Mouse (Mus musculus): ENCODE results near the gene Pim2.

The Pim2 gene

DNA sequence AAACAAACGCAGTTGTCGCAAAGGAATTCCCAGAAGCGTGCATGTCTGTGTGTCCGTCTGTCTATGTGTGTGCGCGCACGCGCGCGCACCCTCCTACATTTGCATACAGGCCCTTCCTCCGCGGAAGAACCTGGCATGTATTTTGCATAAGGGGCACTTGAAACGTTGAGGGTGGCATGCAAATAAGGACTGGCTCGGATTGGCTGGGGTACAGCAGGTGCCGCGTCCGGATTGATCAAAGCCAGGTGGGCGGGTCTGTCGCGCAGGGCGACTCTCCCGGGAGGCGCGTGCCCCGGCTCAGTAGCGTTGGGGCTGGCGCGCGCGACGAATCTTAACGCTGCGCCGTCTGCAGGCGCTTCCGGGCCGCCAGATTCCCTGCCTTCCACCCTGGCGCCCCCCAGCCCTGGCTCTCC lies at the start of gene Pim2:
TSS of gene Pim2 (plus strand) at position 256 of the 413 bp plus-strand sequence.
- in situ Hi-C loops (cut with MboI; ENCODE audit: unreplicated experiment in 2 of 2) = no loop called here

DNA sequence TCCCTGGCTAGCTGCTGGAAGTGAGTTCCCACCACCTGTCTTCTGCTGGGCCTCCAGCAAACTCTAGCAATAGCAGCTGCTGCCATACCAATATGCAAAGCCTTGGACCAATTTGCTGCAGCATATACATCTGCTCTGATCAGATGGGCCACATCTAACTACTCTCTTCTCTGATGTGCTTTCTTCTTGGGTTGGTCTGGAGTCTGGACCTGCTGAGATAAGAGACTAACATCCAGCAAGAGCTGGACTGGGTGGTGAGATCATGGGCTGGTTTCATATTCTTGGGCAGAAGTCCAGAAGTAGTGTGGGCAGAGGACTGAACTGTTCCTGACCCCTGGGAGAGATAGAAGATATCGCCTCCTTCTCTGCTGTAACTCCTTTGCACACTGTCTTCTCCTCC lies 40.9 kb upstream of the Pim2 start:
- in situ Hi-C loops (cut with MboI; ENCODE audit: unreplicated experiment in 2 of 2) = no loop called here

DNA sequence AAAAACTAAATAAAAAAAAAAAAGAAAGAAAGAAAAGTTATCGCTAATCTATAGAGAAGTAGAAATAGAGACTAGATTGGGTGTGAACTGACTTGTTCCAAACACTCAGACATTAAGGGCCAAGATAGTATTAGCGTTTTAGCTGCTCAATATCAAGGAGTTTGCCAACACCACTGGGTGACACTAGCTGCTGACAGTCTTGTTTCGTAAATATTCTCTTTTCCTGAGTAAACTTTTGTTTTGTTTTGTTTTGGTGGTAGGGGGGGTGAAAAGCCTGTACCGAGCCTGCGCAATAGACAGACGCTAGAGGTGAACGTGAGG lies 37.3 kb upstream of the Pim2 start:
- in situ Hi-C loops (cut with MboI; ENCODE audit: unreplicated experiment in 2 of 2) = no loop called here

DNA sequence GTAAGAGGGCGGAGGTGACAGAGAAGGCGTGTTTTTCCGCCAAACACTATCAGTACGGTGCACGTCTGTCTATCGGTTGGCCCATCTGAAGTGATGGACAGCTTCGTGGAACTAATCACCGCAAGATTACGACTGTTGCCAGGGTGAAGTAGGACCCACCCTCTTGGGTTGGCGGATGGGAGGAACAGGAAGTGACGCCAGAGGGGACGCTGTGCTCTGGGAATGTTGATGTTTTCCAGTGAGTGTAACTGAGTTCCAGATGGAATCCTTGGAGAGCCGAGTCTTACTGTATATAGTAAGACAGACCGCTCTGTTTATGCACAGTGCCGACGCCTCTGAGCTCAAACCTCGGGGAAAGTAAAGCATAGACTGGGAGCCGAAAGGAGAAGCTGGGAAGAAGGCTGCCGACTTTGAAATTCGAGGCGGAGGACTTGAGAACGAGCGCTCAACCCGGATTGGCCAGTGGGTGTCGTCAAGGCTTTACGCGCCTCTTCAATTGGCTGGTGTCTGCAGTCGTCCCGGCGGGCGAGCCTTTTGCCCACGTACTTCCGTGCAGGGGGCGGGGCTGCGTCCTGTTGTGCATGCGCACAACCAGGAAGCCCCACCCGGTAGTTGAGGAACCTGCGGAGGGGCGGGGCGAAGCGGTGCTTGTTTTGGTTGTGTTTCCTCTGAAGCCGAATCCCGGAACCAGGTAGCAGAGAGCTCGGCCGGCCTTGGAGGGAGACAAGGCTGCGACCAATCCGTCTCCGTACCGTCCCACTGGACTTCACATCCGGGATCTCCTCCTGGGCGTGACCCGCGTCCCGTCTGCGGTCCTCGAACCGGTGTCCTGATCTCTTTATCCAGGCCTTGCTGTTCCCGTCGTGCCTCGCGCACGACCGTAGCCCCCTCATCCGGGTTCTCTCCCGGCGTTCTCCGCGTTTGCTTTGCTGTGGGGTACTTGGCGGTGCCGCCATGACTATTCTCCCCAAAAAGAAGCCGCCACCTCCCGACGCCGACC lies 36.6 kb upstream of the Pim2 start, which contains the start of gene Otud5:
TSS of gene Otud5 (plus strand) at position 202 of the 1,000 bp plus-strand sequence.
- in situ Hi-C loops (cut with MboI; ENCODE audit: unreplicated experiment in 2 of 2) = no loop called here

DNA sequence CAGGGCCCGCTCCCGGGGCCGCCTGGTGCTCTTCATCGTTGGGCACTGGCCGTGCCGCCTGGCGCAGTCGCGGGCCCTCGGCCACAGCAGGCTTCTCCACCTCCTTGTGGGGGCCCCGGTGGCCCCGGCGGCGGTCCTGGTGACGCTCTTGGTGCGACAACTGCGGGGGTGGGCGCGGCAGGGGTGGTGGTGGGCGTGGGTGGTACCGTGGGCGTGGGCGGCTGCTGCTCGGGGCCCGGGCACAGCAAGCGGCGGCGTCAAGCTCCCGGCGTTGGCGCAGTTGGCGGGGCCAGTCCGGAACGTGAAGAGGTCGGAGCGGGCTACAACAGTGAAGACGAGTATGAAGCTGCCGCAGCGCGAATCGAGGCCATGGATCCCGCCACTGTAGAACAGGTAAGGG lies 35.7 kb upstream of the Pim2 start:
- in situ Hi-C loops (cut with MboI; ENCODE audit: unreplicated experiment in 2 of 2) = no loop called here

DNA sequence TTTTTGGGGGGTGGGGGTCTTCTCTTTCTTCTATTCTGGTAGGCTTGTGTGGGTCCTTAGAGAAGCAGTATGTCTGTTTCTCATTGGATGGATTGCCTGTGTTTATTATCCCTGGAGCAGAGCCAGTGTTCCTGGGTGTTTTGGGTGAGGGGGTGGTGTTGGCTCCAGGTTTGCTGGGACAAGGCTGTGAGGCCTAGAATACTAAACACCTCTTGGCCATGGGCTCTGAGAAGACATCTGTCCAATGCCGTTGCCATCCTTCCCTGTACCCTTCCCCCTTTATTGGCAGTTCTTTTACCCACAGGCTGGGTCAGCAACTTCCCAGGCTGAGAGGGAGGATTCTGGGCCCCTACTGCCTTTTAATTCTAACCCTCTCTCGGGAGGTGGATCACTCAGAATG lies 30.2 kb upstream of the Pim2 start:
- in situ Hi-C loops (cut with MboI; ENCODE audit: unreplicated experiment in 2 of 2) = no loop called here

DNA sequence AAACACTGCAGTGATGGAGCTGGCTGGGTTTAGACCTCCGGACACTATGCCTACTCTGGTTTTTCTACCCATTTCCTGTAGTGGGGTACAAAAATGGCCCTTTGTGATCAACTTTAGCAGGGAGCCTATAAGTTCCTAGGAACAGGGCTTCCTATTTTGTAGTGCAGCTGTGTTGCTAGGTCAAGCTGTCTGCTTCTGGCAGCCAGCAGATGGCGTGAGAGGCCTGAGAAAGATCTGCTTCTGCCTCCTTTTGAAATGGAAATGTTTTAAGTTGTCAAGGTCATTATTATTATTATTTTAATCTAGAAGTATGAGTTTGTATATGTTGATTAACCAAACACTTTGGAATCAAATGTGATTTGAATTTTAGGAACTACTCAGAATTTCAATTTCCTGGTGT lies 23.5 kb upstream of the Pim2 start:
- in situ Hi-C loops (cut with MboI; ENCODE audit: unreplicated experiment in 2 of 2) = loop anchor here in 1 of 2 experiments (10.0 kb wide), 1 partner anchor 160 kb away; the partner anchor contains the start of gene Glod5

DNA sequence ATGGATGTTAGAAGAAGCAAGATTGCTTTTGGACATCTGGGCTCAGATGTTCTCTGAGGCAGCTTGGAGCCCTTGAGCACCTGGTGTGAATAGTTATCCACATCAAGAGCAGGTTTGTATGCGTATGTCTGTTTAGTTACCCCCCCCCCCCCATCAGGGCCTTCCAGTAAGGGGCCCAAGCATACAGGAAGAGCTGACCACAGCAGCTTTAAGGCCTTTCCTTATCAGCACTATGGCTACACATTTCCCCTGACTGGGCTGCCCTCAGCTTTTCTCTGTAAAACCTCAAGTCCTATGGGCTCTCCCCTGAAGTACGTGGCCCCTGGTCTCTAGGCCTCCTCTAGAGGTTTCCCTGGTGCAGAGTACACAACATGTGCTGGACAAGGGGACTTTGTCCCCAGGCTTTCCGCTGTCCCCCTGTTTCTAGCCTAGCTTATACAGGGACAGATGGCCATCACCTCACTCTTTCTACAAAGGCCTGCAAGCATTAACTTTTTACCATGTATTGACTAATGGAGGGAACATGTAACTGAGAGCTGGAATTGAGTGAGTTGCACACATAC lies 18.8 kb upstream of the Pim2 start:
- in situ Hi-C loops (cut with MboI; ENCODE audit: unreplicated experiment in 2 of 2) = loop anchor here in 1 of 2 experiments (10.0 kb wide), 1 partner anchor 156 kb away; the partner anchor contains the start of gene Glod5

DNA sequence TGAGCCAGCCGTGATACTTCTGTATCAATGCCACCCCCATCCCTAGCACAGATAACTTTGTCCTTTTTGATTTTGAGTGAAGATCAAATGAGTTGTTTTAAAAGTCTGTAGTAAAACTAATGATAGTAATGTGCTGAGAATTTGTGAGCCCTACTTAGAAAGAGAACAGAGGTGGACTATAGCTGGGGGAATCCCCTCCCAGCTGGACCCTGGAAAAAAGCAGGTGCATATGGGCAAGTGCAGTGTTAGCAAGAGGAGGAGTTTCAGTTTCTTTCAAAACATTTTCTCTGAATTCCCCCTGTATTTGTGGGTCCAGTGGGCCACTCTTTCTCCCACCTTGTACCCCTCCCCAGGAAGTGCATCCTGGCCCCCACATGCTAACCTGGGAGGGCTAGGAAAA lies 14.9 kb upstream of the Pim2 start:
- in situ Hi-C loops (cut with MboI; ENCODE audit: unreplicated experiment in 2 of 2) = no loop called here

DNA sequence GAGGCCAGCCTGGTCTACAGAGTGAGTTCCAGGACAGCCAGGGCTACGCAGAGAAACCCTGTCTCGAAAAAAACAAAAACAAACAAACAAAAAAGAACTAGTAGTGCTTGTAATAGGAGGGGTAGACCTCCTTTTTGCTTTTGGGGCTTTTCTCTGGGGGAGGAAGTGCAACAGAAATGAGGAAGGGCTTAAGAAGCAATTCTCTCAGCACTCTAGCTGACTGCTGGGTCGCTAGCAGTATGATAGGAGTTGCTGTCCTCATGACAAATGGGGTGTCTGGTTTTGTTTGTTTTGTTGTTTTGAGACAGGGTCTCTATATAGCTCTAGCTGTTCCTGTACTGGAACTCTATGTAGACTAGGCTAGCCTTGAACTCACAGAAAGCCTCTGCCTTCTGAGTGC lies 13.5 kb upstream of the Pim2 start:
- in situ Hi-C loops (cut with MboI; ENCODE audit: unreplicated experiment in 2 of 2) = no loop called here

DNA sequence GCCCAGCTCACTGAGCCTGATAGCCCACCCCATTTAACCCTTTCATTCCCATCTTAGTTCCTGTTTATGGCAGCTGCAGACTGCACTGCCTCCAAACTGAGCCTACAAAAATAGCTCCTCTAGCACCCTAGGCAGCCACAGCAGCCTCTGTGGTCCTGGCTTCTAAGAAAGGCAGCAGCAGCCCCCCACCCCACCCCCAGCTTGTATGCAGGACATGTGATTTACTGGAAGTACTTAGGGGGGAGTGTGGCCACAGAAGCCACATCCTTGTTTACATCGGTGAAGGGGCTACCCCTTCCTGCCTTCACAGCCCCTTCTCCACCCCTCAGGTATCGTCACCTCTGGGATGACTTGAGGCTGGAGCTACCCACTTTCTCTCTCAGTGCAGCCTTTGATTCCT lies 12.7 kb upstream of the Pim2 start:
- in situ Hi-C loops (cut with MboI; ENCODE audit: unreplicated experiment in 2 of 2) = no loop called here

DNA sequence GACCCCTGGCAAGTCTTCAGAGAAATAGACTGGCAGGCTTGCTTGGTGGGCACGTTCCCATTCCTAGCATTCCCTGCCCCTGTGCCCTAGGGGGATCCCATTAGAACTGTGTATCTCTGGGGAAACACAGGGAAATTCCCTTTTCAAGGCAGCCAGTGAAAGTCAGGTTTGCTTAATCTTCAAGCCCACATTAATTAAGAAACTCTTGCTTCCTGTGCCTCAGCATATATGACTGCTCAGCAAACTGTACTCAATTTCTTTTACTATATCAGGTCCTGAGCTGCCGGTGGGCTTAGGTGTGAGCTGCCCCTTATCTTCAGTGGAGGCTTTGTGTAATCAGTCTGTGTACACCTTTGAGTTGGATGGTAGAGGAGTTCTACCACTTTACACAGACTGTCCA lies 12.3 kb upstream of the Pim2 start:
- in situ Hi-C loops (cut with MboI; ENCODE audit: unreplicated experiment in 2 of 2) = no loop called here

DNA sequence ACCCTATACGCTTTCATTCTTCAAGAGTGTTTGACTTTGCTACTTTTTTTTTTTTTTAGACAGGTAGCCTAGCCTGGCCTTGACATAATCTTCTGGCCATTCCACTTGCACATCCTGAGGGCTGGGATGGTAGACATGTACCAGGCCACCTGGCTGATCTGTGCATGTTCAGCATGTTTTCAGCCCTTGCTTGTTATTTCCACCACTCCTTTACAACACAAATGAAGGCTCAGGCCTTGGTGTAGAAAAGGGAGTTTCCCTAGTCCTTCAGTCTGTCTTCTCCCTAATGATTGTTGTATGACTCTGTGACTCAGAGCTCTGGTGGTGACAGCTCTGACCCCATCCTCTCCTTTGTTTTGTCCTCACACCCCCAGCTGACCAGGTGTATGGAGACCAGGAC lies 10.9 kb upstream of the Pim2 start:
- in situ Hi-C loops (cut with MboI; ENCODE audit: unreplicated experiment in 2 of 2) = no loop called here

DNA sequence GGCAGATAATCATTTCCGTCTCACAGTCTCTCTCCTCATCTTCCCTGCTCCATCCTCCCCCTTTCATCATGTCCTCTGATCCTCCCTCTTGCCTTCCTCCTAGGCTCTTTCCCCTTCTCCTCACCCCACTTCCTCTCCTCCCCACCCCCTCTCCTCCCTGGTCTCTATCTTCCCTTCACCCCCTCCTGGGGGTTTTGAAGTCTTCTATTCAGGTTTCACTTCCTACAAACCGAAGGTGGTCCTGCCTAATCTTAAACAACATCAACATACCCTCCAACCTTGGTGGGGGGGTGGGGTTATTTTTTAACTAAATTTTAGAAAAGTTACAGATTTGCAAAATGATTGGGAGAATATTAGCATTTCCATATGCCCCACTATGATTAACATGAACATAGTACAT lies 9.6 kb upstream of the Pim2 start:
- in situ Hi-C loops (cut with MboI; ENCODE audit: unreplicated experiment in 2 of 2) = no loop called here

DNA sequence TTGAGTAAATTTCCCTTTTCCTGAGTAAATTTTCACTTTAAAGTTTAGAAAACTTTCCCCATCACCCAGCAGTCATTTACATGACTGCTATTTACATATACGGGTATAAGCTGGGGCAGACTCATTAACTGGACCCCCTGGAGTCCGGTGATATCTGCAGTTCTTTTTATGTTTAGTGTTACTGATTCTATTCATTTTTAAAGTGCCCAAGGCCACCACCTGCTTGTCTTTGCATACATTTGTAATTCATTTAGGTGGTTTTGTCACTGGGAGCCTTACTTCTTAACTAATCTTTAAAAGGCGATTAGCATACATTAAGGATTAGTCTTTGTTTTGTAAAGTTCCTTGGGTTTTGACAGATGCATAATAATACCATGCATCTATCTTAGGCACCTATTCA lies 8.2 kb upstream of the Pim2 start:
- in situ Hi-C loops (cut with MboI; ENCODE audit: unreplicated experiment in 2 of 2) = no loop called here

DNA sequence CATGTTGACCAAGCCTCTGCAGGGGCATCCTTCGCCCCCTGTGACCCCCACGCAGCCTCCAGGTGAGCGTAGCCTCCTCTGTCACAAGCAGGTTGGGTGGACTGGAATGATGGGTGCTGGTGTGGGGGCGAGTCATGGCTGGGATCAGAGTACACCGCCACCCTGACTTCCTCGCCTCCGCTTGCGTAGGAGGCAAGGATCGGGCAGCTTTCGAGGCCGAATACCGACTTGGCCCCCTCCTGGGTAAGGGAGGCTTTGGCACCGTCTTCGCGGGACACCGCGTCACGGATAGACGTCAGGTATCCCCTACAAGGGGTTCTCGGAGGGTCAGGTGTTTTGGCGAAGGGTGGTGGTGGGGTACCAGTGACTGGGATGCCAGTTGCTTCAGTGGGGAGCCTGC lies 433 bp downstream of the Pim2 start:
- in situ Hi-C loops (cut with MboI; ENCODE audit: unreplicated experiment in 2 of 2) = no loop called here

DNA sequence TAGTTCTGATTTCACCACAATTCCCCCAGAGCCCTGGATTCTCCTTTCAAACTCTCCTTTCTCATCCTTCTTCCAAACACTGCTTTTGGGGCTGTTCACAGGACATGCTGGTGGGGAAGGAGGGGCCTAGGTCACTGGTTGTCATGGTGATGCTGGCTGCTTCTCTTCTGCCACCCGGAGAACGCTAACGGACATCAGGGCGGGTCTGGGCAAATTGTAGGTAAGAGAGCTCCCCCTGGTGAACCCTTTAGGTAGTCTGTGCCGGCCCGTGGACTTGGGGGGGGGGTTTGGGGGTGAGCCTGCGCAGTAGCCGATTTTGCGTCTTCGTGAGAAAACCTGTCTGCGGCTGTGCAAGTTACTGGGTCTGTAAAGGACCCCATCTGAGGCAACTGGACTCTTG lies 1.8 kb downstream of the Pim2 start:
- in situ Hi-C loops (cut with MboI; ENCODE audit: unreplicated experiment in 2 of 2) = no loop called here

DNA sequence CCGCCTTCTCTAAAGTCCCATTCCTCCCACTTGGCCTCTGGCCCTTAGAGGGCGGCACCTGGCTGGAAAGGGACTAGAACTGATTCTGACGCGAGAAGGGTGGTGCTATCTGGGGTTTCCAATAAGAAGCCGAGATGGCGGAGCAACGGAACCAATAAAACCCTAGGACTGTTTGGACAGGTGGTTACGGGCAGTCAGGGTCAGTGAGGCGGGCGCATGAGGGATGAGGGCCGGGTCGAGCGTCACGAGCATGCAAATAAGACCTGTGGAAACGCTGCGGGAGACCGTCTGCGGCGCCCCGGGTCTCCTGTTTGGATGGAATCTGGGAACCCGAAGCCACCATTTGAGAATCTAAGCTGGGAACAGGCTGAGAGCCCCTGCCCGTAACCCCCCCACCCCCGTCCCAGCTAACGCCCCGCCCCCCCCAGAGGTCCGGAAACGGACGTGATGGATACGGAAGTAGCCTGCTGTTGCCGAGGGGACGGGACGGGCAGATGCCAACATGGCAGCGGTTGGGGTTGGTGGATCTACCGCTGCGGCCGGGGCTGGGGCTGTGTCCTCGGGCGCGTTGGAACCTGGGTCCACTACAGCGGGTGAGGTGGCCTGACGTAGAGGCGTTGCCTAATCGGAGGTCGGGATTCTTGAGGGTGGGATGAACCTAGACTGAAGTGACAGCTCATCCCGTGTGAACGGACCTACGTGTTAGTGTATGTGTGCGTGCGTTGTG lies 5.9 kb downstream of the Pim2 start, which contains the start of gene Slc35a2:
TSS of gene Slc35a2 (plus strand) at position 188 of the 727 bp plus-strand sequence.
- in situ Hi-C loops (cut with MboI; ENCODE audit: unreplicated experiment in 2 of 2) = no loop called here

DNA sequence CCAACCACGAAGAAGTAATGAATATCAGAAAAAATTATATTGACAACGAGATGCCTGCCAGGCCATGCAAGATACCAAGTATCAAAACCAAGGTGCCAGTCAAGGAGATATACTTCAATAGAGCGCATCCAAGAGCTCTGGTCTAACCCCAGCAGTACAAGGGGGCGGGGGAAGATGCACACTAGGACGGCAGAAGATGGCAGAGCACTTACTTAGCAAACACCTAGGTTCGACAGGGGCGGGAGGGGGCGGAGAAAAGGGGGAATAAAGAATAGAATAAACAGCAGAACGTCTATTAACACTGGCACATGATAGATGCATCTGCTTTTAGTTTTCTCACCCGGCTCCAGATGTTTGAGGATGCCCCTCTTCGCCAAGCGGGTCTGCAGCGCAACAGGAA lies 20.1 kb downstream of the Pim2 start:
- in situ Hi-C loops (cut with MboI; ENCODE audit: unreplicated experiment in 2 of 2) = no loop called here

DNA sequence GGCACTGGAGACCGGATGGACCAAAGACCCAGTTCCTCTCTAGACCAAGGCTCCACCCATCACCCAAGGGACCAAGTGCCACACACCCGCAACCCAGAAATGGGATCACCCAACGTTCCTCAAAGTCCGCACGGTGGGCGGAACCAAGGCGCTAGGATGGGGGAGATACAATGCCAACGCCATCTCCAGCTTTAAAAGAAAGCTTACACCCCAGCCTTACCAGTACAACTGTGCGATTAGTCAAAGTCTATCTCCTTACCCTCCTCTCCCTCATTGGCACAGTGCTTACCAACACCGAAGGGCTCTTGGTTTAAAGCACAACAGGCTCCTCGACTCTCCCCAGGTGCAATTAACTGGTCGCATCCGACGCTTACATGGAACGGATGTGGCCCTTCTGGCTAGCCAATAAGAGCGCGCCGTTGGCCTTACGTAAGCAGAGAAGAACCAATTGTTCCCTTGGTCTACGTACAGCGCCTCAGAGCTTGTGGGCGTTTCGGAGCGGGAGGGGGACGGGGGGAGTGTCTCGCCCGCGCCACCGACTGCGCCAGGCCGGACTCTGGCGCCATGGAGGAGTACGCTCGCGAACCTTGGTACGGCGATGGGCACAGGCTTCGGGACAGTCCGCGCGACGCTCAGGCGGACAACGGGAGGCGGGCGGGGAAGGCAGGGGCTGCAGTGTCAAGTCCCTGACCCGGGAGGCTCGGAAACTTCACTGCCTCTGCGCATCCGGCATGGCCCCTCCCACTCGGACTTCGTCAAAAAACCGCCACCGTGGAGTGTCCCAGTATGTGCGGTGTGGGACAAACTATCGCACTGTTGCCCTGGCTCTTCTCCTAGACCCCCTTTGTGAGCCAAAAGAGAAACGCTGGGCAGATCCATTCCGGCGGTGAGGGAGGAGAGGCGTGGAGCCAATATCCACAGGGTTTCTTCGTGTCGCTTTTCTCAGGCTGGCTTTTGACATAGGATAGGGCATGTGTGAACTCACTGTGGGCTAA lies 21.1 kb downstream of the Pim2 start, which contains the start of the genes Pqbp1 and Timm17b:
TSS of gene Pqbp1 (minus strand) at position 390 of the 995 bp plus-strand sequence.
TSS of gene Timm17b (plus strand) at position 478 of the 995 bp plus-strand sequence.
- in situ Hi-C loops (cut with MboI; ENCODE audit: unreplicated experiment in 2 of 2) = no loop called here
